Mouse (Mus musculus) activated CD4-positive, CD25-positive, alpha-beta regulatory T cell, adult 4 months (primary cell): Measurements from ENCODE around the gene BC052040. TPM values are rescaled to one million over a fixed set of nuclear protein-coding genes. Genes with fewer than 3 reads are reported as not detected.

Experiments used
- ATAC-seq: one replicate; pipeline ENCODE4 v1.8.0; 2017
- polyA plus RNA-seq, 2 experiments: library from polyadenylated mRNA; unstranded; fragments of 100-300 nt; shearing (Covaris generic); gene quantifications; one replicate each; pipeline ENCODE4 v1.2.1; 2017

Gene BC052040
- polyA plus RNA-seq, 2 experiments from 2014 or later: 11.9 to 17.2 TPM

DNA sequence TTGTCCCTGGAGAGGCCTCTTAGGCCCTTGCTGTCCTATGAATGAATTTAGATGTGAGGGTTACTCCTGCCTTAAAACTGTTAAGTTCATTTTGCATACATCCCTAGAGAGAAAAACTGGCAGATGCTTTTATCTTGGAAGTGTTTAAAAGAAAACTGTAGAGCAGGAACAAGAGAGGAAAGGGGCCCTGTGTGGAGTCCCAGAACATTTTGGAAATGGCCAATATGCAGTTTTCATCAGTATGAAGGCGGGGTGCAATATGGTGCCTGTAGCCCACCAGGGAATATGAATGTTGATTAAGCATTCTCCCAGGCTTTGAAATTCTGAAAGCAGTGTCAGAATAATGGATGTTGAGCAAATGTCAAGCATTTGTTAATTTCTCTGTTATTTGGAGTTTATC lies 19.8 kb downstream of the BC052040 start:
- ATAC-seq: no peak

- ATAC-seq: no peak
Measured at GRCm38 (mm10) chr2:115602116-115602515, 20.6 kb downstream of the BC052040 start.

GRCm38 (mm10) chr2:115604132-115604531 lies 22.6 kb downstream of the BC052040 start:
- ATAC-seq: no peak

- no peak for ATAC-seq
Measured at GRCm38 (mm10) chr2:115605829-115606336, 24.4 kb downstream of the BC052040 start.

GRCm38 (mm10) chr2:115609020-115609419 lies 27.5 kb downstream of the BC052040 start:
- ATAC-seq: no peak

- ATAC-seq: no peak
Measured at GRCm38 (mm10) chr2:115610092-115610491, 28.6 kb downstream of the BC052040 start.

DNA sequence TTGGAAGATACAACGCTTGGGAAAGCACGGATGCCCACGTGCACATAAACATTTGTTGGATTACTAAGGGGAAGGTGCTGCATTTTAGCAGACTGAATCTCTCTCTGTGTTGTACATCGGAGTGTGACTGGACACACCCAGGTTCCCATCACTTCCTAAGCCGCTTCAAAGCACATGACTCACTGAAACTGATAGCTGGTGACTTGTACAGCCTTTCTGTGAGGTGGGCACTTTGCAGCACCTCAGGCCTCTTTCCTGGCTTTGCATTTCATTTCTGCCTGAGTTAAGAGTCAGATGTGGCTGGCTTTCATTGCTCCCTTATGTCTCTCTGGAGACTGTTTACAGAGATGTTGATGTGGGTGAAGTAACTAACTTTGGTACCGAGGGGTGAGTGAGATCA lies 29.0 kb downstream of the BC052040 start:
- no peak for ATAC-seq

GRCm38 (mm10) chr2:115613830-115614520 lies 32.5 kb downstream of the BC052040 start:
- ATAC-seq: no peak

GRCm38 (mm10) chr2:115628471-115628870 lies 47.0 kb downstream of the BC052040 start:
- ATAC-seq: no peak

DNA sequence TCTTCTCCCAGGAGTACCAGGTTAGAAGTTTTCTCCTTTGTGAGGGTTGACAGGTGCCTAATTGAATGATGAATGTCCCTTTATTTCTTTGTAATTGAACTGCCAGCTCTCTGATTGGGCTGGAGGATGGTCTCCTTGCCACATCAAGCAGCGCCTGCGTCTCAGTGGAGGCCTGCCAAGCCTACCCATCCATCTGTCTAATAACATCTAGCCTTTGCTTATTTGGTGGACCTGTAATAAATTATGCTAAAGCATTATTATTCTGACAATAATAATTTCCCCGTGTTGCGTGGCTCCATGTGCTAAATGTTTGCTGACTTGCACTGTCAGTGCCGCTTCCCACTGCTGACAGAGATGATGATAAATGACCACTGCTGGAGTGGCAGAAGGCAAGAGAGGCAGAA lies 49.5 kb downstream of the BC052040 start:
- no peak for ATAC-seq

DNA sequence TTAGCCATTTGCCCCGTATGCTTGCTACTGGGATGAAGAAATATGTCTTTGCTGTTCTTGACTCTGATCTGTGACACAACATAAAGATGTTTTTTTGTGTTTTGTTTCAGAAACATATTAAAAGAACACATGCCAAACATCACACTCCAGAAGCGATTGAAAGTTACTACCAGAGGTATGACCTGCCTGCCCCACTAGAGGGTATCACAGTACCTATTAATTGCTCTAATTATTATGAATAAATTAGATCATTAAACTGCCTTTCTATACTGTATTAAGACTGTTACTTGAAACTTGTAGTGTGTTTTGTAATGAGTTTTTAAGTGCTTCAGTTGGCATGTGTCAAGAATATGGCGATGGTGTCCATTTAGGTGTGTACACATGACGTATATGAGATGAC lies 50.3 kb downstream of the BC052040 start:
- ATAC-seq: no peak

GRCm38 (mm10) chr2:115650203-115650602 lies 68.7 kb downstream of the BC052040 start:
- no peak for ATAC-seq

DNA sequence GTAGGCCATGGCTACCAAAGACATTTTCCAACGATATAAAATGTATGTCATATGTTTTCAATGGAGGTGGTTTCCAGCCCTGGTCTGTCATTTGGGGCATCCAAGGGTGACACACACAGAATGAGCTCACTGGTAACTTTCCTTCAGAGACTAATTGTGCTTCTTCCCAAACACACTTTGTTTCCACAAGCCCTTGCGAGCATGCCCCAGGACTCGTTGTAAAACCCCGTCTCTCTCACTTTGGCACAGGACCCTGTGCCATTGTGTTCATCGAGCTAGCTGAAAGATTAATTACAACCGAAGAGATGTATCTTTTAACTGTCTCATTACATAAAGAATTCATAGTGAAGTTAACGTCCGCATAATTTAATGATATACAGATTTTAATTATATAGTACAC lies 78.2 kb downstream of the BC052040 start:
- no peak for ATAC-seq

DNA sequence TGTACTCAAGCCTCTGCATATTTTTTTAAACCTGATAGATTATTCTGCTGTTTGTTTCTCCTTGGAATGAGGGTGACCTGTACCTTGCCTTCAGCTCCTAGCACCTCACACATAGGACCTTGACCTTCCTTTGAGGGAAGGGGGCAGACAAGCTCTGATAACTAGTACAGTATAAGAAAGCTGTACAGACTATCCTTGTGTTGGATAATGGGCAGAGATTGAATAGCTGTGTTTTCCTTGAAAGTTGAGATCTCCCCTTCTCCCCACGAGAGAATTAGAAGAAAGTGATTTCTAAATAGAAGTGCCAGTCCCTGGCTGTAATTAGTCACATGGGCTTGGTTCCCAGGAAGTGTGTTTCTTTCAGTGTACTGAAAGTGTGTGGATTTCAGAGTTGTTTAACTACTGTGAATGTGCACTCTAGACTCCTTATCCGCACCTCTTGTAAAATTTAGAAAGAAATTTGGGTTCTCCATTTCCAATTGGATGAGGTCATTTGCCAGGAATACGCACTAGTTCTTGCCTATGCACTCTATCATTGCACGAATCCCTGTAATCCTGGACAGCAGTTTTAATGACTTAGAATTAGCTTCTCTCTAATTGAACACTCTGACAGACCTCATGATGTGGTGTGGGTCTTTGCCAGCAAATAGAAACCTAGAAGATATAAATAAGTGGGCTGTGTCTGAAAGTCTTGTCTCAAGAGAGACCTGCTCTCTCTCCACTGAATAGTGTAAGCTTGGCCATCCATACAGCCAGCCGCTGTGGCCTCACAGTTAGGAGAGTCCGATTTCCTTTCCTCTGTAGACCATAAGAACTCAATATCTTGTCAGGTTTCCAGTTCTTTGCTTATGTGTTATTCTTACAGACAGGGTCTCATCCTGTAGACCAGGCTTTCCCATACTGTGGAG lies 79.0 kb downstream of the BC052040 start:
- no peak for ATAC-seq

DNA sequence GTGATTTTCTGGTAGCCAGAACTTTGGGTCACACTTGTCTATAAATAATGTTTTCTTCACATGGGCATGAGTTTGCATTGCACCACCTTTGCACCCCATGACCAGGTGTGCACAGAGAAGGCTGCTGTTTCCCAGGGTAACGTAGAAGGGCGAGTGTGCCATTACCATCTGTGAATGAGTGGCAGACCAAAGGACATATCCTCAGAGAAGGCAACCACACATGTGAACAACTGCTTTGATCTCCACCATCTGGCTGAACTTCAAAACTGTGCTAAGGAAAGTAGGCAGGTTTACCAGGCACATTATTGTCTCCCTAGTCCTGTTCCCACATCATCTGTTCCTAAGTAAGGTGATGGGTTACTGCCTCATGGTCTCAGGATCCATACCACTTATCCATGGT lies 86.0 kb downstream of the BC052040 start:
- no peak for ATAC-seq

DNA sequence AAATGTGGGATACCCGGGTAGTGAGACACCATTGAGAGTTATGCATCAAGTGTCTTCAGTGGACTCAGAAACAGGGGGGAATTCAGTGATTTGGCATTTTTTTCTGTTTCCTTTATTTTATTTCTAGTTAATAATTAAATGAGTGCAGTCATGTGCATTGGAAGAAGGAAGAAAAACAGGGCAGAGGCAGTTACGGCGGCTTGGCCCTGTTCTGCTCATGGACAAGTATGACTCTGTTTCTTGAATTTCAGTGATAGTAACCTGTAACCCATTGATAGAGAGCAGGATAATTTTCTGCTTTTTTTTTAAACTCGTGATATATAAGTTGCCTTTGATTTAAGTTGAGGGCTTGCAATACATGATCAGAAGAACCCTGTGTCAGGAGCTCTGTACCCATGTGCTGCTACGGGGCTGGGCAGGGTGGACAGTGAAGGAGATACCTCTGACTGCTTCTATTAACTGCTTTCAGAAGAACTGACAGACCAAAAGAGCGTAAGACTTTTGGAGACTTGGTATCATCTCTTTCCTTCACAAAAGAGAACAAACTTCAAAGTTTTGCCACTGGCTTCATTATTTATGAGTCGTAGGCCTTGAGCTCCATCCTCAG lies 91.6 kb downstream of the BC052040 start:
- ATAC-seq: no peak

GRCm38 (mm10) chr2:115678786-115679185 lies 97.3 kb downstream of the BC052040 start:
- no peak for ATAC-seq

DNA sequence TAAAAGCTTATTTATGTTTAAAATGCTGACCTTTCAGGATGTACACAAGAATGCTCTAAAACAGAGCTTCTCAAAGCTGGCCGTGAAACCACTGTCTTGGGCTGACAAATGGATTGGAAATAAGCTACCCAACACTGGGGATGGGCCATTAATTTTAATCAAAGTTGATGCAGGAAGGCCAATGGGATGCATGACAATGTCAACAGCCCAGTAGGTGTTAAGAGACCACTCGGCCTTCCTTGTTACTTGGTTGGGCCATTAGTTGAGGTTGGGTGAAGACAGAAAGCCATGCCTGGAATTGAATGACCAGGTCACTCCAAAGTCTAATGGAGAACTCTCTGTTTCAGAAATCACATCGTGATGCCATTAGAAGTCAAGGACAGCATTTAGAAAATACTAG lies 103.7 kb downstream of the BC052040 start:
- no peak for ATAC-seq

- no peak for ATAC-seq
Measured at GRCm38 (mm10) chr2:115687612-115688011, 106.1 kb downstream of the BC052040 start.

- no peak for ATAC-seq
Measured at GRCm38 (mm10) chr2:115688282-115688681, 106.8 kb downstream of the BC052040 start.

- no peak for ATAC-seq
Measured at GRCm38 (mm10) chr2:115693841-115694240, 112.3 kb downstream of the BC052040 start.

GRCm38 (mm10) chr2:115694386-115694785 lies 112.9 kb downstream of the BC052040 start:
- ATAC-seq: no peak

- ATAC-seq: no peak
Measured at GRCm38 (mm10) chr2:115699032-115699431, 117.5 kb downstream of the BC052040 start.
